ENCODE assay signal across 14 mouse cellular contexts in genomic region chr11:78102958-78103747, GRCm38 (mm10). TPM values are rescaled to one million over a fixed set of nuclear protein-coding genes. Genes with fewer than 3 reads are reported as not detected.
A peak's percentile ranks its signal among the peaks of the same experiment; 100 is the strongest.
DNase-seq lines count a peak whose midpoint lies in the region; ATAC-seq and TF ChIP-seq lines count a peak whose summit lies in the region.
"Had no signal": no experiment of that assay in that cellular context is flagged by ENCODE, and none has a peak within 500 bp of the region (broad histone marks: within the 10 kb centered on the region; RNA-seq: fewer than 3 reads in every experiment).

No protein-coding gene starts in this region.

- WGBS in lung, postnatal 0 days = 68% methylated on average over 5 of the region's 5 CpGs

- DNase-seq in CD4-positive, CD25-positive, alpha-beta regulatory T cell, adult 2 months (ENCODE audit: low read depth, low spot score) = peak; percentile 40
- no peak for DNase-seq in lung, postnatal 0 days (ENCODE audit: low spot score)
- DNase-seq in lung, postnatal 25 days (ENCODE audit: low spot score) = no peak
- DNase-seq in naive thymus-derived CD4-positive, alpha-beta T cell, adult 2 months (ENCODE audit: low read depth) = peak; percentile 45
- DNase-seq in frontal cortex, adult 2 months (ENCODE audit: extremely low spot score in 1 of 2, low spot score in 1 of 2) = no peak
- DNase-seq: adrenal gland, adult 2 months; cerebellum, postnatal 36 days; right cerebral cortex, adult 18-20 months had no signal

- no peak overlapping the region for H3K4me3 ChIP-seq in lung, postnatal 0 days (ENCODE audit: low read depth, low read length)
- H3K4me3 ChIP-seq: forebrain, embryonic 12.5 days; heart, embryonic 15.5 days; midbrain, embryonic 12.5 days had no signal

- H3K4me1 ChIP-seq in lung, postnatal 0 days (ENCODE audit: insufficient read depth, low read depth, low read length) = no peaks in the 10 kb centered on the region
- H3K4me1 ChIP-seq: midbrain, embryonic 12.5 days had no signal

- no peak for ATAC-seq in CD4-positive, CD25-positive, alpha-beta regulatory T cell, adult 4 months
- ATAC-seq in lung, postnatal 0 days = no peak
- ATAC-seq in erythroid progenitor cell, adult 5-6 weeks (replicated peaks; ENCODE audit: low FRiP score, poor library complexity, severe bottlenecking) = 0 out of 2 replicates have a peak, but pooled peaks have one; percentile 62
- ATAC-seq in inflammation-experienced regulatory T-cells, adult 6 months = no peak

- no peaks in the 10 kb centered on the region for H3K36me3 ChIP-seq in lung, postnatal 0 days (ENCODE audit: insufficient read depth, low read length)

- H3K9ac ChIP-seq in lung, postnatal 0 days (replicated peaks; ENCODE audit: low read depth) = no peak overlapping the region
- H3K9ac ChIP-seq: forebrain, embryonic 12.5 days; heart, embryonic 15.5 days; midbrain, embryonic 12.5 days had no signal

- H3K4me2 ChIP-seq in lung, postnatal 0 days (replicated peaks; ENCODE audit: low read depth, low read length) = no peak overlapping the region
- H3K4me2 ChIP-seq: forebrain, embryonic 12.5 days; heart, embryonic 15.5 days; midbrain, embryonic 12.5 days had no signal

- no peaks in the 10 kb centered on the region for H3K27me3 ChIP-seq in lung, postnatal 0 days (replicated peaks; ENCODE audit: insufficient read depth, low read length)
- H3K27me3 ChIP-seq: forebrain, embryonic 12.5 days; heart, embryonic 15.5 days; midbrain, embryonic 12.5 days had no signal

- no peaks in the 10 kb centered on the region for H3K9me3 ChIP-seq in lung, postnatal 0 days (ENCODE audit: low read length)
- H3K9me3 ChIP-seq: forebrain, embryonic 12.5 days; heart, embryonic 15.5 days; midbrain, embryonic 12.5 days had no signal

- peak; percentile 42 for TF ChIP-seq CTCF in lung, postnatal 0 days (IDR thresholded peaks at IDR 0.05)

- H3K27ac ChIP-seq in lung, postnatal 0 days (ENCODE audit: low read length) = no peak overlapping the region
- H3K27ac ChIP-seq: forebrain, embryonic 12.5 days; heart, embryonic 15.5 days; midbrain, embryonic 12.5 days had no signal

- TF ChIP-seq EP300 in lung, postnatal 0 days (IDR thresholded peaks at IDR 0.05) = no peak

RNA-seq across cellular contexts. Expression of gene Fam222b, which starts 8.7 kb away (rescaled TPM):
- 10 to 100 TPM; 11.0 to 14.9 TPM for polyA plus RNA-seq in CD4-positive, CD25-positive, alpha-beta regulatory T cell, adult 4 months (2017; shearing (Covaris generic))
- 8.6 and 10.0 TPM in 2 replicates for polyA plus RNA-seq in lung, postnatal 0 days (2015; fragmentation: Nextera tagmentation; extraction: Ambion mirVana)
- total RNA-seq in erythroid progenitor cell, adult 5-6 weeks (2015; ENCODE audit: low replicate concordance) = 2.9 and 4.3 TPM in 2 replicates
- 0.45 and 1.5 TPM in 2 replicates for total RNA-seq in erythroid progenitor cell, adult 5-6 weeks (2017; ENCODE audit: low replicate concordance)
- 22.9 and 27.1 TPM in 2 replicates for polyA plus RNA-seq in frontal cortex, adult 2 months (2012; rRNA removed)
- polyA plus RNA-seq in inflammation-experienced regulatory T-cells, adult 6 months (2017; shearing (Covaris generic)) = 10 to 100 TPM; 10.9 to 20.0 (median 12.1) TPM

RNA-seq across cellular contexts. Expression of gene Eral1, which starts 23.0 kb away (rescaled TPM):
- 10 to 100 TPM; 39.9 to 61.8 TPM for polyA plus RNA-seq in CD4-positive, CD25-positive, alpha-beta regulatory T cell, adult 4 months (2017; shearing (Covaris generic))
- 14.8 and 17.7 TPM in 2 replicates for polyA plus RNA-seq in lung, postnatal 0 days (2015; fragmentation: Nextera tagmentation; extraction: Ambion mirVana)
- total RNA-seq in erythroid progenitor cell, adult 5-6 weeks (2015; ENCODE audit: low replicate concordance) = 4.0 and 5.0 TPM in 2 replicates
- 3.6 and 6.7 TPM in 2 replicates for total RNA-seq in erythroid progenitor cell, adult 5-6 weeks (2017; ENCODE audit: low replicate concordance)
- 26.7 and 28.4 TPM in 2 replicates for polyA plus RNA-seq in frontal cortex, adult 2 months (2012; rRNA removed)
- polyA plus RNA-seq in inflammation-experienced regulatory T-cells, adult 6 months (2017; shearing (Covaris generic)) = 10 to 100 TPM; 29.4 to 45.2 (median 41.1) TPM

Comparison
In these comparisons a context has a peak if more than half of its experiments do, and no peak if none do; other contexts are left out.
1. DNase-seq: peak in CD4-positive, CD25-positive, alpha-beta regulatory T cell, adult 2 months (single experiment) and naive thymus-derived CD4-positive, alpha-beta T cell, adult 2 months (single experiment); none in lung, postnatal 0 days (single experiment), lung, postnatal 25 days (single experiment) and frontal cortex, adult 2 months (0 of 2).